Mouse (Mus musculus) stomach, postnatal 0 days (tissue): ENCODE data around the gene Isca1.

Source experiments
- CTCF ChIP-seq: IDR thresholded peaks from 2 replicates; pipeline ENCODE4 v1.5.1; 2016; ENCODE audit warnings: antibody characterized with exemption, low read depth, mild to moderate bottlenecking, moderate library complexity
- EP300 ChIP-seq: optimal IDR thresholded peaks from 2 replicates; pipeline ENCODE3; 2016; ENCODE audit warnings: antibody characterized with exemption

DNA sequence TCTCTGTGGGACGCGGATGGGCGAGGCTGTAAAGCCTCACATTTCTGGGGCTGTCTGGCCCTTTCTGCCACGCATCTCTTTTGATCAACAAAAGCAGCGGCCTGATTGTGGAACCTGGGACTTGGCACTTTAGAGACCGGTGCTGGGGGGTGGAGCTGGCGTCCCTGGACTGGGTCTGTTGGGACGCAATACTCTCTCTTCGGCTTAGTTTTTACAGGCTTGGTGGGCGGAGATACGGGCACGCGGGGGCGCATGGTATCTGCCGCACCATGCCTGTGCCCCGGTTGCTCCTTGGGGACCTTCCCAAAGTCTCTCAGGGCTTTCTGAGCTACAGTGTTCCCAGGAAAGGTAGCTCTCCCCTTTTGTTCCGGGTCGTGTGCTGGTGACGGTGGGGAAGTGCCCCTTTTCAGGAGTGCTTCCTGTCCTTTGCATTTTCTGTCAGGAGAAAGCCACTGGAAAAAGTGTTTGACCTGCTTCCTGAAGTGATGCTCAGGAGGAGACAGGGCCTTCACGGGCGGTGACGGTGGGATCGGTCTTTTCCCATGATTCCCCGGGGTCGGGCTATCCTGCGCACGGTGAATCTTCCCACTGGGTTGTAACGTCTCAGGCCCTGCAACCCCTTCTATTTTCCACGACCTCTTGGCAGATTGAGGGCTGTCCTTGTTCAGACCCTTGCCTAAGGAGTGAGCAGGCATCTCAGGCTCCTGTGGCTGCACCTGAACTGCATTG is 43.3 kb downstream of the Isca1 start:
- TF ChIP-seq CTCF (no peak), EP300 (no peak)
